Mouse (Mus musculus): ENCODE data around the gene Jazf1.

The Jazf1 gene

GRCm38 (mm10) chr6:52797252-52797800 lies 271.1 kb downstream of the Jazf1 start:
- no peak for DNase-seq (ENCODE audit: low spot score)

GRCm38 (mm10) chr6:52796691-52797090 lies 271.7 kb downstream of the Jazf1 start:
- DNase-seq (ENCODE audit: low spot score), result no peak

GRCm38 (mm10) chr6:52796035-52796598 lies 272.3 kb downstream of the Jazf1 start:
- DNase-seq (ENCODE audit: low spot score), result no peak

- peak; percentile 17 for DNase-seq (ENCODE audit: low spot score)
Measured at GRCm38 (mm10) chr6:52795029-52795841, 273.2 kb downstream of the Jazf1 start.

GRCm38 (mm10) chr6:52792455-52792854 lies 276.0 kb downstream of the Jazf1 start:
- DNase-seq (ENCODE audit: low spot score), result no peak

GRCm38 (mm10) chr6:52790781-52791180 lies 277.6 kb downstream of the Jazf1 start:
- DNase-seq (ENCODE audit: low spot score), result no peak

GRCm38 (mm10) chr6:52790316-52790715 lies 278.1 kb downstream of the Jazf1 start:
- DNase-seq (ENCODE audit: low spot score), result no peak

- DNase-seq (ENCODE audit: low spot score), result no peak
Measured at GRCm38 (mm10) chr6:52779546-52779945, 288.9 kb downstream of the Jazf1 start.

- DNase-seq (ENCODE audit: low spot score), result no peak
Measured at GRCm38 (mm10) chr6:52778523-52778922, 289.9 kb downstream of the Jazf1 start.

GRCm38 (mm10) chr6:52777034-52777433 lies 291.4 kb downstream of the Jazf1 start:
- DNase-seq (ENCODE audit: low spot score), result no peak

GRCm38 (mm10) chr6:52775956-52776355 lies 292.5 kb downstream of the Jazf1 start:
- DNase-seq (ENCODE audit: low spot score), result no peak

- DNase-seq (ENCODE audit: low spot score), result no peak
Measured at GRCm38 (mm10) chr6:52775350-52775749, 293.1 kb downstream of the Jazf1 start.

- DNase-seq (ENCODE audit: low spot score), result no peak
Measured at GRCm38 (mm10) chr6:52773132-52773531, 295.3 kb downstream of the Jazf1 start.

- DNase-seq (ENCODE audit: low spot score), result no peak
Measured at GRCm38 (mm10) chr6:52770789-52771188, 297.6 kb downstream of the Jazf1 start.

GRCm38 (mm10) chr6:52765206-52765605 lies 303.2 kb downstream of the Jazf1 start:
- no peak for DNase-seq (ENCODE audit: low spot score)

- DNase-seq (ENCODE audit: low spot score), result no peak
Measured at GRCm38 (mm10) chr6:52752832-52753231, 315.6 kb downstream of the Jazf1 start.

GRCm38 (mm10) chr6:52734630-52735029 lies 333.8 kb downstream of the Jazf1 start:
- no peak for DNase-seq (ENCODE audit: low spot score)

GRCm38 (mm10) chr6:52730338-52730737 lies 338.1 kb downstream of the Jazf1 start:
- no peak for DNase-seq (ENCODE audit: low spot score)

- DNase-seq (ENCODE audit: low spot score), result peak; percentile 83
Measured at GRCm38 (mm10) chr6:52724805-52725439, 343.5 kb downstream of the Jazf1 start.

All from layer of hippocampus, adult 9-10 months (tissue).